Mouse (Mus musculus) erythroblast, adult 5-6 weeks (primary cell): Measurements from ENCODE around the gene Rfc3. TPM values are rescaled to one million over a fixed set of nuclear protein-coding genes. Genes with fewer than 3 reads are reported as not detected.
"Not testable (repeated sequence)": the region's sequence is repeated elsewhere in the genome, so short reads cannot be mapped to it uniquely, and the experiment has no call there.

Experiments used
- ATAC-seq: replicated peaks from 2 replicates; pipeline ENCODE4 v1.8.0; 2016; ENCODE audit warnings: moderate number of reproducible peaks, mild to moderate bottlenecking, moderate TSS enrichment, inconsistent platforms; ENCODE audit not compliant: poor library complexity, low FRiP score, severe bottlenecking
- total RNA-seq, 2 experiments: library from RNA; stranded (forward) in 1 of 2; stranded (reverse) in 1 of 2; fragments of 150-400 nt in 1 of 2; fragments of 200-764, 138-1000 nt in 1 of 2; gene quantifications; 2 replicates each; pipeline versions ENCODE4 v1.2.3 to v1.2.4; 2015 to 2017; ENCODE audit warnings: low replicate concordance in 2 of 2

Gene Rfc3
- total RNA-seq (2015; ENCODE audit: low replicate concordance) (11.3 and 35.9 TPM in 2 replicates), total RNA-seq (2017; ENCODE audit: low replicate concordance) (19.4 and 19.6 TPM in 2 replicates)

GRCm38 (mm10) chr5:151650700-151651410 is at the start of gene Rfc3:
Gene Rfc3, minus strand, starts transcription at chr5:151651242.
- peak; percentile 99 for ATAC-seq

- not testable (repeated sequence) for ATAC-seq
Measured at GRCm38 (mm10) chr5:151693636-151694035, 42.6 kb upstream of the Rfc3 start.

DNA sequence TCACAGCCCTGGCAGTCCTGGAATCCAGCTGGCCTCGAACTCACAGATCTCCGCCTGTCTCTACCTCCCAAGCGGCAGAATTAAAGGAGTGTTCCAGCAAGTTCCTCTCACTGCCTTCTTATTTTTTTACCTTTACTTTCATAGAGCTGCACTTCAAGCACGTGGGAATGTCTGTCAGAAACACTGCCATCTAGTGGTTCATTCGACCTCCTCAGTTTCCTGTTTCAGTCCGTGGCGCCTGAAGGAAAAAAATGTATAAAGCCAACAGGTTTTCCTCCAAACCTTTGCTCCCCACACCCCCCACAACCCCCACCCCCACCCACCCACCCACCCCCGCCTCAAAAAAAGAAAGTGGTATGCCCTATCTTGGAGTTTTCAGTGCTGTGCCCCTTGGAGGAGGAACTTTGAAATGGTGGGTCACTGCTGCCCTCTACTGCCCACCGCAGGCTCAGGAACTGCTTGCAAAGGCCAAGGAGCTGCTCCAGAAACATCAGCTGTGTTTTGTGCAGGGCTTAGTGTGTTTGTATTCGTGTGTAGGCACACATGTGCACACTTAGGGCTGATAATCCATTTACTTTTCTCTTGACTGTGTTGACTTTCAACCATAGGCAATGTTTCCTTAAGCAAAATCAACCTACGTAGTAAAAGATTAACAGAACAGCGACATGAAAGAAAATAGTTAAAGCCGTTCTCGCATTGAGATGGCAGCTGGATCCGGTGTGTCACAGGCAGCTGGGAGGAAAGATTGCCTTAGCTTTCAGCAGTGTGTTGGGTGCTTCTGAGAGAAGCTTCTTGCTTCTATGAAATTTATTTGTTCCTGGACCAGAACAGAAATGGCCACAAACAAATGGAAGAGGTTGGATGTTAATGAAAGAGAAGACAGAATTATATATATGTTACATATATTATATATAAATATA is 35.8 kb upstream of the Rfc3 start:
- peak; percentile 83 for ATAC-seq

GRCm38 (mm10) chr5:151662207-151662606 is 11.2 kb upstream of the Rfc3 start:
- no peak for ATAC-seq

DNA sequence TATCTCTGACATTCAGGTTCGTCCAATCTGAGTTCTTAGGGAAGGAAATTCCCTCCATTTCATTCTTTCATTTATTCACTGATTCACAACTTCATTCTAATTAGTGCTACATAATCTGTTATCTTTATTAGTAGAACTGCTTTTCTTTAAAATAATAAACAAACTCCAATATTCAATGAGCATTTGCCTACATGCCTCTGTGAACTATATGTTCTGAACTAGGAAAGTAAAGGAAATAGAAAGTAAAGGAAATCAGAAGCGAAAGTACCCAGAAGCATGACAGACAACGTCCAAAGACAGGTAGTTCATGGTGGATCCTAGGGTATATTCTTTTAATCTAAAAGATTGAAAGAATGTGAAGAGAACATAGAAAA is 356 bp upstream of the Rfc3 start:
- ATAC-seq, result no peak

DNA sequence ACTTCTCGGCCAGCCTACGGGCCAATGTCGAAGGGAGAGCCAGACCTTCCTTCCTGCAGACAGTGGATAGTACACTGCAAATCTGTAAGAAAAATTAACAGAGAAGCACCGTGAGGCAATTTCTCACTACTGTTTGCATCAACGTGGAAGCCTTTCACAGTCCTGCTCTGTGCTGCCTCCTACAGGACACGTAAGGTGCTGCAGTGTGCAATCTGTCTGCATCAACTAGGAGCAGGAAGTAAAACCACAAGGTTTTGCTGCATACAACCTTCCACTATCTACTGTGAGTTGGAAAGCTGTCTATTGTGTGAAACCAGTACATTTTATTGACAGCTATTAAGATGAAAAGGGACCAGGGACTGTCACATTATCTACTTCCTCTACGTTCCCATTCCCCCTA is 6.2 kb downstream of the Rfc3 start:
- ATAC-seq, result peak; percentile 76

GRCm38 (mm10) chr5:151642867-151643266 is 8.2 kb downstream of the Rfc3 start:
- no peak for ATAC-seq

DNA sequence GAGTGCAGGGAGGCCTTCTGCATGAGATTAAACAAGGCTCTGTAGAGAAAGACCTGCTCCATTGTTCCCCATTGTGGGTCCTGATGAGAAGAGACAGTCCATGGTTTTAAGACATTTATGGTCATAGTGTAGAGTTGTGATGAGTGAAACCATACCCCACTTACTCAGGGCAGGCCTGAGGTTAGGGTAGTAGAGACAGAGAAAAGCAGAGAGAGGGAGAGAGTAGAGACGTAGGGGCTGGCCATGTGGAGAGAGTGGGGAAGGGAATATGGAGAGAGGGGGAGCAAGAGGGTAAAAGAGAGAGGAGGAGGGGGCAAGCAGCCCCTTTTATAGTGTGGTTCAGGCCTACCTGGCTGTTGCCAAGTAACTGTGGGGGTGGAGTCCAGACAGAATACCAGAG is 8.9 kb downstream of the Rfc3 start:
- ATAC-seq, result no peak

GRCm38 (mm10) chr5:151605921-151606320 is 45.1 kb downstream of the Rfc3 start, which contains the start of gene Vmn2r18:
Gene Vmn2r18, minus strand, starts transcription at chr5:151606021.
- ATAC-seq, result no peak

DNA sequence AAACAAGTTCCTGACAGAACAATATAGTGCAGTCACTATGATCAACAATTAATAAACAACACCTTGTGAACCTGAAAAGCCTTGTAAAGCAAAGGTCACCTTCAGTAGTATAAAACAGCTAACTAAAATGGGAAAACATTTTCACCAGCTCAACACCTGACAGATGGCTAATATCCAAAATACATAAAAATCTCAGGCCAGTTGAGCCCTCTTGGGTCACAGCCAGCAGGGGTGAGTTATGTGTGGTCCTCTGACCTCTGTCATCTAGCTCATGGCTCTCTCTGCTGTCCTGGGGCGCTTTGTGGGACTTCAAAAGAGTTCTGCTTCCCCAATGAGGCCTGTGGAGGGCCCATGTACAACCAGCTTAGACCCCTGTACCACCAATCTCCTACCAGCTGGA is 49.3 kb downstream of the Rfc3 start:
- ATAC-seq, result no peak

Other genes starting within 250 kb of the Rfc3 start
- not detected in 2 replicates for gene Gm42906, start 223.1 kb downstream of the Rfc3 start, total RNA-seq (2015; ENCODE audit: low replicate concordance)
- gene Gm42906, start 223.1 kb downstream of the Rfc3 start, total RNA-seq (2017; ENCODE audit: low replicate concordance), result not detected in 2 replicates
- gene Vmn2r18, start 45.2 kb downstream of the Rfc3 start, total RNA-seq (2015; ENCODE audit: low replicate concordance), result not detected in 2 replicates
- gene Vmn2r18, start 45.2 kb downstream of the Rfc3 start, total RNA-seq (2017; ENCODE audit: low replicate concordance), result not detected in 2 replicates